Mouse (Mus musculus) lung, postnatal 14 days (tissue): ENCODE measurements around the gene Sf3a2.

Experiments used
- DNase-seq: peaks from one replicate; pipeline ENCODE4 v3.0.0; 2021

Gene Sf3a2

DNA sequence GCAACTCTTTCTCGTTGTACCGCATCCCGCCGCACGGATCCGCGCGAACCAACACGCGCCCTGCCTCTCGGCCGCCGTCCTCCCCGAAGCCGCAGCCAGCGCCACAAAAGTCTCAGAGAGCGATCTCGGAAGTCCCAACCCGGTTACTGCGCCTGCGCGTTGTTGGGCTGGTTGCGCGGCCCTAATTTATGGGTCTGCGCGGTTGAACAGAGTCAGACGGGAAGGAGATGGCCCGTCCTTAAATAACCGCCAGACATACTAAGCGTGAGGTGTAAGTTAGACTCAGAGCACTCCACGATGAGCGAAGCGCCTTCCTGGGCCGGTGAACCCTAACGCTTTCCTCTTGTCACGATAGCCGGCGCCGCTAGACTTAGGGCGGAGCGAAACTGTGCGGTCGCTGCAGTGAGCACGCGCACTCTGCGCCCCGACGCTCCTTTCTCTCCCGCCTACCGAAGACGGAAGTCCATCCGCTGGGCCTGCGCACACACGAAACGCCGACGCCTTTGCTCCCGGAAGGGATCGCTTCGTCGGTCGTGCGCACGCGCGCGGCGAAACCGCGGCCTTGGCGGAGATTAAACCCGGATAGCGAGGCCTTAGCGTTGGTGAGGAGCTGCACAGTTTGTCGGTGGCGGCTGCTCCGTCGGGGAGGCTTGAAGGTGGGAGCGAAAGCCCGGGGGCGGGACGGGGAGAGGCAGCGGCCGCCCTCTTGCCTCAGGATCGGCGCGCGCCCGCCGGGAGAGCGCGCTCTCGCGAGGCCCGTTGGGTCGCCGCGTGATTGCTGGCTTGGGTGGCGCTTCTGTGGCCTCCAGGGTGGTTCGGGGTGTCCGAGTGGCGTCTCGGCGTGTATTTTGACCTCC is at the start of gene Sf3a2, which contains the start of gene Plekhj1:
TSS of gene Sf3a2 (plus strand) at position 49 of the 857 bp plus-strand sequence.
TSS of gene Plekhj1 (minus strand) at position 477 of the 857 bp plus-strand sequence.
- peak; percentile 96 for DNase-seq

DNA sequence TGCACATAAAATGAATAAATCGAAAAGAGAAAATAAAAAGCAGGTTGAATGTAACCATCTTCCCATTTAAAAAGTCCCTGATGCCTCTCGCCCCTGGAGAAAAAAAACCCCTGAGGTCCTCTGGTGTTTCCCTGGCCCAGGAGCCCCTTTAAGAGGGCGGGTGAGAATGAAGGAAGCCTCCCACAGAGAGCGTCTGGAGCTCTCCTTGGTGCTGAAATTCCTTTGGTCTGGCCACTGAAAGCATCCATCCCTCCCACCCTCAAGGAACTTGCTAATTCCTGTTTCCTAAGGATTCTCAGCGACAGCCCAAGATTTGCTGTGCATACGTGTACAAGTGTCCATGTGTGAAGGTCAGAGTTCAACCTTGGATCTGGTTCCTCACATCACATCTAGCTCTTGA is 49.4 kb upstream of the Sf3a2 start:
- DNase-seq: peak; percentile 75

DNA sequence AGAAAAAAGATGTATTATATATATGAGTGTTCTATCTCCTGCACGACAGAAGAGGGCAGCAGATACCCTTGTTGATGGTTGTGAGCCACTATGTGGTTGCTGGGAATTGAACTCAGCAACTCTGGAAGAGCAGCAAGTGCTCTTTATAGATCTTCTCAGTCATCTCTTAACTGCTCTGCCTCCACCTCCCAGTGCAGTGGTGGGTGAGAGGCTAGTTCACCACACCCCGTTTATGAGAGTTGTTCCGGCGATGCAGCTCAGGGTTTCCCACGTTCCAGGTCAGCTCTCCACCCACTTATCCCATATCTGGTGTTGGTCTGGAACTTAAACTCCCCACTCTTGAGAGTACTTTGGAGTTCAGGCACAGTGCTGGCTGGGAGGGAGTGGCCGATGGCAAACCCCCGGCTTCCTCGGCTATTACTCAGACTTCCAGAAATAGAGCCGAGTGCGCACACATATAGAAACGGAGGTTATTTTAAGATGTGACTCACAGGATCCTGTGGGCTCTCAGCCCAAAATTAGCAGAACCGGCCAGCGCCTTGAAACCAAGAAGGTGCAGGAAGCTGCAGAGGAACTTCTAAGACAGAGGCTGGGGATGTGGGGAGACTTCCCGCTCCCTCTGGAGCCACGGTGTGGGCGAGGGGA is 46.7 kb upstream of the Sf3a2 start:
- peak; percentile 67 for DNase-seq

DNA sequence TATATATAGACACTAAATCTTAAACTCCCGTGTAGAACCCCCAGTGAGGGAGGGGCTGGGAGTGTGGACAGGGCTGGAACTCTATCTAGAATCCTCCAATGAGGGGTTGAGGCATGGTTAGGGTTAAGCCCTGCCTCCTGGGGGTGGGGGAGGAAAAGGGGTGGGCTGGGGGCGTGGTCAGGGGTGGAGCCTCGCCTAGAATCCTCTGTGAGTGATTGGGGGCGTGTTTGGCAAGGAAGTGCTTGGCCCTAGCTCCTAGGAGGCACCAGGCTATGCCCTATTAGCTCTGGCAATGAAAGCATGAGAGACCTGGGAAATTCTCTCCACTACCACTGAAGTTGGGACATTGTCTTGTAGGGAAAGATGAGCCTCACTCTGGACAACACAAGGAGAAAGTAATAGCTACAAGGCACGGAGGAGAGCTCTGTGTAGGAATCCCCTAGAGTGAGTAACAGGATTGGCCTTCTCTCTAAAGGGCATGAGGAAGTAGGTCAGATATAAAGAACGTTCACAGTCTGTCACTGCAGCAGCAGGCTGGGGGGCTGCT is 45.8 kb upstream of the Sf3a2 start:
- DNase-seq: peak; percentile 87

DNA sequence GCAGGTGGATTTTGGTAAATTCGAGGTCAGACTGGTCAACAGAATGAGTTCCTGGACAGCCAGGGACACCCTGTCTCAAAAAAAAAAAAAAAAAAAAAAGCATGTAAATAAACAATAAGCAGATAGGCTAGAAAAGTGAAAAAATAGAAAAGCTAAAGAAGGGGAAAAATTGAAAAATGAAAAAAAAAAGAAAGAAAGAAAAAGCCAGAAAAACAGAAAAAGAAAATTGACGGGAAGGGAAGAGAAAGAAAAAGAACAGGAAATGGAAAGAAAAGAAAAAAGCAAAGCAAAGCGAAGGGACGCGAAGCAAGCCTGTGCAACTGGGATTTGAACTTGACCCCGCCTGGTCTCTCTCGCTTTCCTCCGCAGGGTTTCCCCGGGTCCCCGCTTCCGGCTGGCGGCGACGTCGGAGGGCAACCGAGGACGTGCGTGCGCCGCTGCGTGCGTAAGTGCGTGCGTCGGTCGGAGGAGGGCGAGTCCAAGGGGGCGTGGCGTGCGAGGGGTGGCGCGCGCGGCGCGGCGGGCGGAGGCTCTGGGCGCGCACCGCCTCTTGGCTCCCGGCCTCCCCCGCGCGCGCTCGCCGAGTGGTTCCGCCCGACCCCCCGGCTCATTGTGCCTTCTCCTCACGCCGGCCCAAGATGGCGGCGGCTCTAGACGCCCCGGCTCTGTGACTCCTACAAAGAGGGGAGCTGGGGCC is 43.3 kb upstream of the Sf3a2 start, which contains the start of gene Dot1l:
TSS of gene Dot1l (plus strand) at position 613 of the 697 bp plus-strand sequence.
- peak; percentile 99 for DNase-seq

DNA sequence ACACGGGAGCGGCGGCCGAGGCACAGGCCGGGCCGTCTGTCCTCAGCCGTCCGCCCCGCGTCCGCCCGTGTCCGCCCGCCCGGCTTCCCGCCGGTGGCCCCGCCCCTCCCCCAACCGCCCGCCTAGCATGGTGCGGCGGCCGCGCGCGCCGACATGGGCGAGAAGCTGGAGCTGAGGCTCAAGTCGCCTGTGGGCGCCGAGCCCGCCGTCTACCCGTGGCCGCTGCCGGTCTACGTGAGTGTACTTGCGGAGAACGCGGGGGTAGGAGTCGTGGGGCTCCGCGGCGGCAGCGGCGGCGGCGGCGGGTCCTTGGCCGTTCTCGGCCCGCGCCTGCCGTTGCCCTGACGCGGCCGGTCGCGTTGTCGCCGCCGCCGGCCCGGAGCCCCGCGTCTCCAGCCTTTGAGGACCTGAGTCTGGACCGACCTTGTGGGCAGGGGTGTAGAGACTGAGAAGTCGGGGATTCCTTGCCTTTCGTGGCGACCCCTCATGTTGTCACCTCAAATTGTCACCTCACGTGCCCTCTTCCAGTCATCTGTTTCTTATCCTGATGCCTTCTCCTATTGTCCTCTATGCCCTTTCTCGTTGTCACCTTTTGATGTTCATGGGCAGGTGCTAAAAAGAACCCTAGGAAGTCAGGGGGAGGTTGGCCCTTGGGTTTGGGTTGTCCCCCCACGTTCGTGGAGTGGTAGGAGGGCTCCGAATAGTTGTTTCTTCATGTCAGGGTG is 42.5 kb upstream of the Sf3a2 start:
- DNase-seq: no peak

DNA sequence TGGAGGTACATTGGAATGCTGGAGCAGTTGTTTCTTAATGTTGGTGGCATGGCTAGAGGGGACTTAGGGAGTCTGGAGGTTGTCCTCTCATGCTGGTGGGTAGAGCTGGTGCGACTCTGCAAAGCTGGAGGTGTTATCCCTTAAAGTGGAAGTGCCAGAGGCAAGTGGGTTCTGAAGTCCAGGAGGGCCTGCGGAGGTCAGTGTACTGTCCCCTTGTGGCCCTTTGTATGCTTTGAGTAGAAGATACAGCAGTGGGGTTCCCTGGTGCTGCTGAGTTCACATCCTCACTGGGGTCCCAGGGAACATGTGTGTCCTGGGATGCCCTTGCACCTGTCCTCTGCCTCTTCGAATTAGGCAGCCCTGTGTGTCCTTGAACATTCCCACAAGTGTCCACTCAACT is 41.9 kb upstream of the Sf3a2 start:
- no peak for DNase-seq

DNA sequence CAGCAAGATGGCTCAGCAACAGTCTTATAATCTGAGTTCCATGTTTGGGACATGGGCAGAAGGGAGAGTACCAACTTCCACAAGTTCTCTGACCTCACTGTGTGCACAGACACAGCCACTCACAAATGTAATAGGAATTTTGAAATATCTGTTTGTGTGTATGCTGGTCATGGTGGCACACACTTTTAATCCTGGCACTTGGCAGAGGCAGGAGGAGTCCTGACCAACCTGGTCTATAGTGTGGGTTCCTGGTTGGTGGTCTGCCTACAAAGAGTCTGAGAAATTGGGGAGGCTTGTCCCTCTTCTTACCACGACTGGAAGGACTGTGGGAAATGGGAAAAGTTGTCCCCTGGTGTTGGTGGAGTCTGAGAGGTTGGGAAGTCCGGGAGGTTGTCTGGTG is 41.5 kb upstream of the Sf3a2 start:
- DNase-seq: no peak

DNA sequence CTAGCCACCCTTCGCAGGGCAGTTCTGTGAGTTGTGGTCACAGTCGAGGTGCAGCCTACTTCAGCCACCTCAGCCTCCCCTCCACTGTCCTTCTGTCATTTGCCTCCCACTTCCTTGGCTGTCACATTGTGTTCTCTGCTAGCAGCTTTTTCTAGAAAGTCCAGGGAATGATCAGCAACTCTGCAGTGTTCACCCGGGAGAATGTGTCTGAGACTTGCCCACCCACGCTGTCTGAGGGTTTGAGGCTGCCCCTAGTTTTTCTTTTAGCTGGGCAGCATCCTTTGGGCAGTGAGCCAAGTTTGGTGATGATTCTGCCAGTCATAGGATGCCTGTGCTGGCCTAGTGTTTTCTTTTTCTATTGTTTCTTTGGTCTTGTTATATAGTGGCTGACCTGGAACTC is 41.0 kb upstream of the Sf3a2 start:
- DNase-seq: no peak

DNA sequence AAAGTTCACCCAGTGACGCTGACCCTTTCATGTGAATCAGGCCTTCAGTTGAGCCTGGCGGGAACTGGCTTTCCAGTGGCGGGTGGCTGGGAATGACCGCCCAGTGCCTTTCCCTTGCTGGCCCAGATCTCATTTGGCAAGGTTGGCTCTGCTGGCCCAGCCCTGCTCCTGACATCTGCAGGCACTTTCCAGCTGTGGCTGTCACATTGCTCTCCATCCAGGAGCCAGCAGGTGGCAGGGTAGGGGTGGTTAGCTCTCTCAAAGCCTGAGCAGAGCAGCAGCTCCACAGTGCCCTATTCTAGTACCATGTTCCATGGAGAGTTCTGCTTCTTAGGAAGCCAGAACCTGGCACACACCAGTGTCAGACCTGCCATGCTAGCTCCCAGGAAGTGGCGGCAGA is 40.3 kb upstream of the Sf3a2 start:
- peak; percentile 80 for DNase-seq

DNA sequence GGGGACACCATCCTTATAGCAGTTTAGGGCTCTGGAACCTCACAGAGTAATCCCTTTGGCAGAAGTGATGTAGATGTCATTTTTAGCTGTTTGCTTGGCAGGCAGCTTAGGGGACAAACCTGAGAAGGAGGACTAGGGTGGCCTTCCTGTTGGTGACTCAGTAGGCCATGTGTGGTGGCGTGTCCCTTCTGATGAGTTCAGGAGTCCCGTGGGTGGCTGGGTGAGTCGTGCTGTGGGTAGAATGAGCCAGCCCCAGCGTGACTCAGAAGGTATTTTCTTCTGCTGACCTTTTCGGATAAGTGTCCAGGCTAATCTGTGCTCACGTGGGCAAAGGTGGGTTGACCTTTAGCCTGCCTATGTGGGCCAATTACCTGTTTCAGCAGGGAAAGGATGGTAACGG is 39.3 kb upstream of the Sf3a2 start:
- DNase-seq: no peak

DNA sequence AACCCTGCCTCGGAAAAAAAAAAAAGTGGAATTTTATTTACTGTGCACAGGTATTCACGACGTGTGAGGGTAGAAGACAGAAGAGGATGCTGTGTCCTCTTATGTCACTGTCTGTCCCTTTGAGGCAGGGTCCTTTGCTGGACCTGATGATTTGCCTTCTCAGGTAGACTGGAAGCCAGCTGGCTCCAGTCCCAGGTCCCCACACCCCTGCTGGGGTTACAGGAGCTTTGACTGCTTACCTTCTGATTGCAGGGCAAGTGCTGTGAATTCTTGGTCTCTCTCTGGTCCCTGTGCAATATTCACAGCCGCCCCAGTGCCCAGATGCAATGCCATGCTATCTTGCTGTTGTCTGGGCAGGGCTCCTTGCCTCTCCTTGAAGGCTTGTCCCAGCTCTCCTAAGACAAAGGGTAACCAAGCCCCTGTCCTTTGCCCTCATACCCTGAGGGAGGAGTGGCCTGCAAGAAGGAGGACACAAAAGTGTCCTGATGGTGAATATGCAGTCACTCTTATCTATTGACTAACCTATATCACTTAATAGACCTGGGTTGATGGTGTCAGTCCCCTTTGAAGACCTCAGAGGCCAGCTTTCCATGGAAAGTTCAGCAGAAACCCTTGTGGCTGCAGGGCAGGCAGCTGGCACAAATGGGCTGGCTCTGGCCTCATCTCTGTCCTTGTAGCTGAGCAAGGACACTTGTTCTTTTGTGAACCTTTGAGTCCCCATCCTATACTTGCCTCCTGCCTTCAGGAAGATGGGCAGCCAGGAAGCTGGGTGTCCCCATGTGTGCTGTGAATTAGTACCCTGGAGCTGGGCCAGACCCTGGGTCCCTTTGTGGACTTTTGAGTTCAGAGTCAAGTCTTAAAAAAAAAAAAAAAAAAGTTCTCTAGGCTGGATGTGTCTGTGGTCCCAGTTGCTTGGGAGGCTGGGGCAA is 37.1 kb upstream of the Sf3a2 start:
- DNase-seq: no peak

DNA sequence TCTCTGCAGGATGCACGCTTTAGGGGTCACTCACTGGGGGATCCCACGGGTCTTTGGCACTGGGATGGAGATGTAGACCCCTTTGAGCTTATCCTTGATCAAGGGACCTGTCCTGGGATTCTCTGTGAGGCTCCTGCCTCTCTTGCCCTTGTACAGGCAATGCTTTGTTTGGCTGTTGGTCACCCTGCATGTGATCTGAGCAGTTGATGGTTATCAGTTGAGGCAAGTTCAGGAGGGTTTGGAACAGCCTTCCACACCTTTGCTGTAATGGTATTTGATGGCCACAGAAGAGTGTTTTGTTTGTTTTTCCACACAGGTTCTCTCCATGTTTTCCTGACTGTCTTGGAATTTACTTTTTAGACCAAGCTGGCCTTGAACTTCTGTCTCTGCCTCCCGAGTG is 36.2 kb upstream of the Sf3a2 start:
- no peak for DNase-seq

DNA sequence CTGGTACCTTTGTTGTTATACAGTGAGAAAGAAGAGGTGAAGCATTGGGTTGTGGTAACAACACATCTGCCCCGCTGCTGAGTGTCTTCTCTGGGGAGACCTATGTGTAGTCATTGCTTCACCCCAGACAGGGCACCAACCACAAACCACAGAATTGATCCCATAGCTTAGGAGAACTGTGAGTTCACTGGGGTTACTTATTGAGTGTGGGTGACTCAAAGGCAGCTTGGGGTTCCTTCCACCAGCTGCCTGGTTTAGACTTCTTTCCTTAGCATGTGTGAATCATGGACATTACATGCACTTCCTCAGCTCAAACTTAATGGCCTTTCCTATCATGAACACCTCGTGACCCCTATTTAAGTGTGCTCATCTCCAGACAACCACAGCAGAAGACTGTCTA is 34.5 kb upstream of the Sf3a2 start:
- no peak for DNase-seq

DNA sequence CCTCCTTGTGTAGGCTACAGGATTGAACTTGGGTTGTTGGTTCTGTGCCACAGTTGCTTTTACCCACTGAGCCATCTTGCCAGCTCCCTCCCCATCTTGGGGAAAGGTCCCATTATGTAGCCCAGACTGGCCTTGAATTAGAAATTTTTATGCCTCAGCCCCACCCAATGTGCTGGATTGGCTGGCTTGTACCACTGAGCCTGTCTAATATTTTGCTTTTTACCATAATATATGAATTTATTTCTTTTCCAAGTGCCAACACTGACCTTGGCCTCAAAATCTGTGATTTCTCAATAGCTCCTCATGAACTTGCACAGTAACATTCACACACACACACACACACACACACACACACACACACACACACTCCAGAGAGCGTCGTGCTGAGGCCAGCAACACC is 32.3 kb upstream of the Sf3a2 start:
- no peak for DNase-seq

DNA sequence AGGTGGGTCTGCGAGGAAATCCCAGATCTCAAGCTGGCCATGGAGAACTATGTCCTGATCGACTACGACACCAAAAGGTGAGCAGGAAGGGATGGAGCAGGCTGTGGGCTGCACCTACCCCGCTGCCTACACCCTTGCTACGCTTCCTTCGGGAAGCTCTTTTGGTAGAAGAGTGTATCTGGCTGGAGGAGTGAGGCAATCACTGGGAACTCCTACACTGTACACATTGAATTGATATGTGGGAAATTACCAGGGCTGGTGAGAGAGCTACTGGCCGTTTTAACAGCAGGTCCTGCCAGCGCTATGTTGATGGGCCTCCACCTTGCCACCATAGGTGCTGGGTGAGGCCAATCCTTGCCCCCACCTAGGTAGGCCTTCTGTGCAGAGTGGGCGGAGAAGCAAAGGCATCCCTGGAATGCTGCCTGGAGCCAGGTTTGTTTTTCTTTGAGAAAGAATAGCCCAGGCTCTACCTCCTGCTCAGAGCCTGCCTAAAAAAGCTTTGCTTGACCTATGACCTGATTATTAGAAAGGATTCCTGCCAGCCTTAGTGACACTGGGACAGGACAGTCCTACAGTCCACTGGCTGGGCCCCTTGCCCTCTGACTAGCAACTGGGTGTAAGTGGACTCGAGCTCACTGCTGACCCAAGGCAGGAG is 31.7 kb upstream of the Sf3a2 start:
- peak; percentile 51 for DNase-seq

DNA sequence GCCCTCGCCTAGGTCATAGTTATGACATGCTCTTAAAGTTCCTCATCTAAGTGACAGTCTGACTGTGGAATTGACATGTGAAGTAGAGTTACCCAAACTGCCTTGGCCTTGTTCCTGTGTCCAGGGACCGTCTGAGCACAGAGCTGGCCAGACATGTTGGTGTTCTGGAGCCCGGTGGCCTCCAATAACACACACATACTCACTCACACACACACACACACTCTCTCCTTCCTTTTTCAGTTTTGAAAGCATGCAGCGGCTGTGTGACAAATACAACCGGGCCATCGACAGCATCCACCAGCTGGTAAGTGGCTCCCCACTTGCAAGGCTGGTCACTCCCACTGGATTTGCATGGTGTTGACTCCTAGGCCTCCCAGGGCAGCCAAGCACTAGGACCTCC is 29.6 kb upstream of the Sf3a2 start:
- DNase-seq: no peak

DNA sequence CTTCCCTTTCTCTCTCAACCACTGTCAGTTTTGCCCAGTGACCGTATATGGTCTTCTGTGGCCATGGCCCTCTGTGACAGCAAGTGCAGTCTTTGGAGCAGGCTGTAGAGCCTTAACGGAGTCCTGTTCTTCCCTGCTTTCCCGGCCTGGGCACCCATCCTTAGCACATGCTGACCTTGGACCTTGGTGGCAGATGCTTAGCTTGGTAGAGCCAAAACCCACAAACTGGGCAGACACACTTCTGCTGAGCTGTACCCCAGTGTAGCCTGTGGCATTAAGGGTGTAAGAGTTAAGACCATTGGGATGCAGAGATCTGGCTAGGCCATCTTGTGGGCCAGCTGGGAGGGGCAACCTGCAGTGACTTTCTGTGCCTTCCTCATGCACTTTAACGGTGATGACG is 24.2 kb upstream of the Sf3a2 start:
- DNase-seq: no peak

DNA sequence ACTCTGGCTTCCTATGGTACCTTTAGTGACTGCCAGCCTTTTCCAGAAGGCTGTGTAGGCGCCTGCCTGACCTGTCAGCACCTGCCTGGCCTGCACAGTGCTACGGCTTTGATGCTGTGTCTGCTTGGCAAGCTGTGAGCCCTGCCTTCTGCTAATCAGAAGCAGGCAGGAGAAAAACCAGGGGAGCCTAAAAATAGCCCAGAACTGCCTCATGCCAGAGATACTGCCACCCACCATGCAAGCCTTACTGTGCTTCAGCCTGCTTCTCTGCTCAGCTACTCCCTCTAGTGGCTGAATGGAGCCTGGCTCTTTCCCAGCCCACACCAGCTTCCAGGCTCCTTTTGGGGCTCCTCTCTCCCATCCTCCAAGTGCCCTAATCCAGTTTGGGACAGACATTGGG is 23.4 kb upstream of the Sf3a2 start:
- peak; percentile 83 for DNase-seq

DNA sequence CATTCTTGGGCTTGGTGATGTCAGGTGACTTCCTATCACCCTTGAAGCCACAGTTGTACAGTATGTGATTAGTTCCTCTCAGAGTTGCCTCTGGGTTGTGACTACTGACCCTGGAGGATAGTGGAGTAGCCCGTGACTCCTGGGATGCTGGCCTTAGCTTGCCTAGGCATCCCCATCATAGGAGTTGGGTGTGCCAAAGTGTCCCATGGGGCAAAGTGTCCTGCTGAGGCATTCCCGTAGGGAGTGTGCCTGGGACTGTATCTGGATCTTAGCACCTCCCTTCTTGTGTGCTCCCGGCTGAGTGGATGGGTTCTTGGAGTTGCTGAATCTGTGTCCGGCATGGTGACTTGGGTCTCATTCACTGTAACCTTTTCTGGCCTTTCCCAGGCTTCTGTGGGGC is 23.0 kb upstream of the Sf3a2 start:
- no peak for DNase-seq

DNA sequence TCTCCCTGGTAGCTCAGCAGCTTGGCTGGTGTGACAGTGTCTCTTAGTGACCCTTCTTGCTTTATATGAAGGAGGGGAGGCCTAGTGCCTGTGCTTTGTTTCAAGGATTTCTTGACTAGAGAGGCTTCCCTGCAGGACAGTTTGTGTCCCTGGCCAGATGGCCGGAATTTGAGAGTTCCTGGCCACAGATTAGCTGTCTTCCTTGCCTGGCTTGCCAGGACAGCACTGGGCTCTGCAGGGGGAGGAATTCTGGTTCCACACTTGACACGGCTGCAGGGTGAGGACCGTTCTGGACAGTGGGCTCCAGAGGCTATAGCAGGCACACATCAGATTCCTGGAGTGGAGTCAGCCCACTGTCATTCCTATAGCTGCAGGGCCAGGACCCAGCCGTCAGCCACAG is 22.3 kb upstream of the Sf3a2 start:
- no peak for DNase-seq
